Mouse (Mus musculus) spleen, adult 2 months (tissue): Measurements from ENCODE around the gene Tcp11l1.

Source experiments
- CTCF ChIP-seq: fragments of 200-500 bp; IDR thresholded peaks from 2 replicates; pipeline ENCODE4 v1.5.1; 2011; ENCODE audit warnings: mild to moderate bottlenecking, inconsistent platforms; ENCODE audit not compliant: insufficient read depth, insufficient read length, insufficient replicate concordance; ENCODE audit errors: extremely low read depth
- POLR2A ChIP-seq: fragments of 200-500 bp; IDR thresholded peaks from 2 replicates; pipeline ENCODE4 v1.6.1; 2011; ENCODE audit warnings: low read depth, low read length, inconsistent platforms

DNA sequence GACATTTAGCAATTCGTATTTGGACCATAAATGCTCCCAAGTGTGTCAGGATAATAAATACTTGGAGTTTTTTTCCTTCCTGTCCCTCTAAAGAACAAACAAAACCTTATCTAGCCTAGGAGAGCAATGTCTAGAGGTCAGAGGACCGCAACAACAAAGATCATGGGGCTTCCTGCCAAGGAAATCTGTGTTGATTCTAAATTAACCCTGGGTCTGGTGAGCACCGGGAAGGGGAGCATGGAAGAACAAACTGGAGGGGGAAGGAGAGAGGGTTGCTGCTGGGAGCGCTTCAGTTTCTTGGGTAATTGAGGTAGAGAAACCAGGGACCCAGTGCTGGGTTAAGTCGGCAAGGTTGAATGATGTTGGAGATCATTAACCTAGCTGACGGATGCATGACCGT lies 31.2 kb upstream of the Tcp11l1 start:
- TF ChIP-seq CTCF (no peak), POLR2A (no peak)
